Mouse (Mus musculus) brain, embryonic 18.5 days (tissue): ENCODE results near the gene Rarb.

Source experiments
- DNase-seq: peaks from one replicate; pipeline ENCODE4 v3.0.0-alpha.2; 2012; ENCODE audit warnings: low read depth, low spot score

The Rarb gene

DNA sequence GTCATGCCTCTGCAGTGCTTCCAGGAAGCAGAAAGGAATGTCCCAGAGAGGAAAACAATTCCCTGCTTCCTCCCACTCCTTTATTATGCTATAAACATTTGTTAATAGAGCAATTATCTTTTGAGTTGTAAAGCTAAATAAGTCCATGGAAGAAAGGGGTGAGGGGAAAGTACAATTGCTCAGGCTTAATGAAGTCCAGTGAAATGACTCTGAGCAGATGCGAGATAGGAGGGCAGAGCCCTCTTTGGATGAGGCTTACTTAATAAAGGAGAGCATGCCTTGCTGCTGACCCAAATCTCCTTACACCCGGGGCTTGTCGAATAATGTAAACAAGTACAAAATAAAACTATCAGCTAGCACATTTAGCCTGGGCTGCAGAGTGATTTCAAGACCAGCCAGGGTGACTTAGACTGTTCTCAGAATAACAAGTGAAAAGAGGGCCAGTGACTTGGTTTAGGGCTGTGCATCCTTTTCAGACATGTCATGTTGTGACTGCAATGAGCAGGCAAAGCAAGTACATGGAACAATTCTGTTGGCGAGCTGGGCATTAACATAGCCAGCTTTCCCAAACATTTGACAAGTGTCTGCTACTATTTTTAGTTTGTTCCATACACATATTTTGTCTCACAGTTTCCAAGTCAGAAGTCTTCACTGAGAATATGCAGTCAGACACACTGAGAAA is 83.5 kb downstream of the Rarb start:
- no peak for DNase-seq

- DNase-seq: no peak
Observed at GRCm38 (mm10) chr14:16733595-16734298, 85.2 kb downstream of the Rarb start.

GRCm38 (mm10) chr14:16732054-16732453 is 86.9 kb downstream of the Rarb start:
- no peak for DNase-seq

DNA sequence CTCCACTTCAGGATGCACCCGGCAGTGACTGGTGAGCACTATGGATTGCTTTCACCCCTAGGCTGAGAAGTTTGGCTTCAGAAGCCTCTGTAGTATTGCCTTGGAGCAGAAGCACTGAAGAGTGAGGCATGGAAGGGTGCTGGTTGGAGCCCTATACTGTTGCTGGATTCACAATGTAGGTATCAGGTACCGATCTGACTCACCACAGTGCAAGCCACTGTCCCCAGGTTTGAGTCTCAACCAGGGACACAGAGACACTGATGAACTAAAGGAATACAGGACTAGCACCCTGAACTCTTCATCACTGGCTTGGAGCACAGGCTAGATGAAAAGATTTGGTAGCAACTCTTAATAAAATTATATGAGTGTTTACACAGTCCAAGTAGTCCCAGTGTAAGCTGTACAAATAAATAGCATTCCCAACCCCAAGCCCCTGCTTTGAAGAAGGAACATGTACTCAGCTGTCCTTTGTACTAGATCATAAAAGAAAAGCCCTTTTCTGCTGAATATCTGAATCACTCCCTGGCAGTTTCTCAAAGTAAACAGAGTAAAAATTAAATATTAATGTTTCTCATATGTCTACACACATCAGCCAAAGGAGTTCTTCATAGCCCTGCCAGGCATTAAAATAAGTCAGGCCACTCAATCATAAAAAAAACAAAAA is 90.6 kb downstream of the Rarb start:
- no peak for DNase-seq

GRCm38 (mm10) chr14:16723991-16724390 is 95.0 kb downstream of the Rarb start:
- no peak for DNase-seq

DNA sequence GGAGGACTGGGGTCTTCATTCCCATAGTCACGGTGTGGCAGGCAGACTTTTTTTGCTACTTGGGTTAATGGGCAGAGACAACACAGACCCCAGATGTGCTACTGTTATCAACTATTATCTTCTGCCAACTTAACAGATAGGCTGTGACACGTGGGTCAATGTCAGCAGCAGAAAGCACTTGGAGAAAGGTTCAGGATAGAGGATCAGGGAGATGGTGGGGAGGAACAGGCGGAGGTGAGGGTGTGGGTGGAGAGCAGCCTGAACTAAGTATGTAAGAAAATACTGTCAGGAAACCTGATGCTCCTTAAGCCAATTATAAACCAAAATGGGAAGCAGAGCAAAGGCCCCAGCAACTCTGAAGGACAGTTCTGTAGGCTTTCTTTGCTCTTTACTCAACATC is 101.1 kb downstream of the Rarb start:
- no peak for DNase-seq

DNA sequence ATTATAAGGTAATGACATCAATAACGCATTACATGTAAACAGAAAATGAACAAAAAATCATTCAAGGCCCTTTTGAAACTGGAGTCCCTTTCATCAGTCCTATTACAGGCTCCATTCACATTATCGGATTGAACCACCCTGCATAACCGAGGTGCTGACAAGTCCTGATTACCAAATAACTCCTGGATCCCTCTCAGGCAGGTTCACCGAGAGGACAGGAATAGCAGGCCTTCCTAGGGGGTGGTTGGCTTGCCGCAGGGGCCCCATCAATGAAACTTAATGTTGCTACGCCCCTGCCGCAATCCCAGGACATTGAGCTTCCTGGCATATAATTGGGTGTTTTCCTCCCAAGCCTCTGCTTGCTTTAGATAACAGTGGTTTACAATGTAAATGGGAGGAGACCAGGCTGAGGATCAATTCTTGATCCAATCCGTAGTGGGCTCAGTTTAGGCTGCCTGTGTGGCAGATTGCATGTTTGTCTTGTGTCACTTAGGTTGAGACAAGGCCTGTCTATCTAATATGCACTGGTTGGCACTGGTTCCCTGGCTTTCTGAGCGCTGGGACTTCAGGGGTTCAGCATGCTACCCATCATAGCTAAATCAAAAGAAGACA is 104.5 kb downstream of the Rarb start:
- DNase-seq: no peak

- no peak for DNase-seq
Observed at GRCm38 (mm10) chr14:16713773-16714172, 105.2 kb downstream of the Rarb start.

- DNase-seq: no peak
Observed at GRCm38 (mm10) chr14:16699228-16699627, 119.7 kb downstream of the Rarb start.

GRCm38 (mm10) chr14:16695453-16696120 is 123.4 kb downstream of the Rarb start:
- DNase-seq: no peak

- DNase-seq: no peak
Observed at GRCm38 (mm10) chr14:16678335-16678734, 140.6 kb downstream of the Rarb start.

- DNase-seq: no peak
Observed at GRCm38 (mm10) chr14:16677081-16677480, 141.9 kb downstream of the Rarb start.

DNA sequence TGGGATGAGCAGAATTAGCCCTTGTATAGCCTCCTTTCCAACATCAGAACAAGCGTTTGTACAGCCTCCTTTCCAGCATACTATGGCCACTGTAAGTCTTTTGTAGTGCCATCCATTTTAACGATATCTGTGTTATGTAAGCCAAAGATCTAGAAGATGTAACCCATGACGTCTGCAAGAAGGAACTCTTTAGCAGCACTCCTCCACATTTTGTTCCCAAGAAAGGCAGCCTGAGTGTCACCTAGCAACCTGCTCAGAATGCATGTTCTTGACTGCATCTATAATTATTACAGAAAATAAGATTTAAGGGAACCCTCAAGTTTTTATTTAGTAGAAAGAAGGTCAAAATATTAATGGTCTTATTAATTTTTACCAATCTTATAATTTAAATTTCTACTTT is 148.4 kb downstream of the Rarb start:
- no peak for DNase-seq

GRCm38 (mm10) chr14:16639153-16639943 is 179.6 kb downstream of the Rarb start:
- no peak for DNase-seq

DNA sequence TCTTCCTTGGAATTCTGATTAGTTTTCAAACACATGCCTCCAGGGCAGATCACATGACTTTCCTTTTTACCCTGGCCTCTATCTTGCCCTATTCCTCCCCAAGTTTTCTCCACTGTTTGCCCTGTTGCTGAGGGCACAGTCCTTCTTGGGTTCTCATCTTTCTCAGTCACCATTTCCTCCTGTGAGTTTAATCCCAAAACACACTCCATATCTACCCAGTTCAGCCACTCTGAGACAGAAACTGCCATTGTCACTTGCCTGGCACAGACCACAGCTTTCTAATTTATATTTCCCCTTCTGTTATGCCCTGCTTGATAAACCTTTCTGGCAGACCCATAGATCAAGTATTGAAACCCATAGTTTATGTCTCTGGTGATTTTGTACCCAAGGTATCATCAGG is 205.0 kb downstream of the Rarb start:
- no peak for DNase-seq

GRCm38 (mm10) chr14:16605480-16605879 is 213.5 kb downstream of the Rarb start:
- DNase-seq: no peak

DNA sequence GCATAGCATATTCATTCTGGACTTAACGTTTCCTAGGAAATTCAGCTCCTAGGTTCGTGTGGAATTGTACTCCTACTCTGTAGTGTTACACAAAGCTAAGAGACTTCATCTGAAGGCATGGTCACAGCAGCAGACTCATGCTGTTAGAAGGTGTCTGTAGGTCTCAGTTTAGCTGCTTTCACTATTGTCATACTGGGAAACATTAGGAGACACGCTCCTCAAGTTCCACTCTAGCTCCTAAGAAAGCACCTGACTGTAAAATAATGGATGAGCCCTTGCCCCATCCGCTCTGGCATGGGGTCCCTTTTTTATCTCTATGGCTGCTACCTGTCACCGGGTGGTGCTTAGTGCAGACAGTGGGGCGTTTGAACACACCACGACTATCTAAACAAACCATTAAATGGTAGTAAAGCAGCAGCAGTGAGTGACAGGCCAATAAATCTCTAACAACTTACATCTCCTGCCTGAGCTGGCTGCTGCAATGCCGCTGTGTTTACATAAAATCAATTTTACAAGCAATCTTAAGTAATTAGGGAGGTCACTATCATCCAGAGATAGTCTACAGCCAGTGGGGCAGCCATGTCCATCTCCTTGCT is 214.4 kb downstream of the Rarb start:
- DNase-seq: no peak

- no peak for DNase-seq
Observed at GRCm38 (mm10) chr14:16603040-16603590, 215.8 kb downstream of the Rarb start.

DNA sequence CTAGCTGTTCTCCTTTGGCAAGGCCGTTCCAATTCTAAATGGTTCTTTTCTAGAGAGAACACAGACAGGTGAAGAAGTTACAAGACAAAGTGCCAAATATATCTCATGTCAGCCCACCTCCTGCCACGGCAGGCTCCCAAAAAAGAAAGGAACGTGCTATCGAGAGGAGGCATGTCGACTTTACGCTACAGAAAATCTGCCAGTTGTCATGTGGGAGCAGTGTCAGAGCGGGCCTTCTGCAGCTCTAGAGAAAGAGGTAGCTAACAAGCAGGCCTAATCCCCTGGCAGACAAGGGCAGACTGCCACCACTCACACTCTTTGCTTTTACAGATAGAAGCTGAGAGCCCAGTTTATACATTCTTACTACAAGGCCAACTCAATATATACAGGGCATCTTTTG is 219.7 kb downstream of the Rarb start:
- no peak for DNase-seq

GRCm38 (mm10) chr14:16598074-16598501 is 220.9 kb downstream of the Rarb start:
- no peak for DNase-seq
